Mouse (Mus musculus): ENCODE results near the gene Pde3b. TPM values are rescaled to one million over a fixed set of nuclear protein-coding genes. Genes with fewer than 3 reads are reported as not detected.

The Pde3b gene
- polyA plus RNA-seq, 1 experiment from 2014 or later: 4.5 TPM

- no peak overlapping the region for H3K9ac ChIP-seq (replicated peaks; ENCODE audit: low read depth, low read length)
- no peaks in the 10 kb centered on the region for H3K4me1 ChIP-seq (replicated peaks; ENCODE audit: control insufficient read depth, insufficient read depth, low read length)
- no peak overlapping the region for H3K4me3 ChIP-seq (replicated peaks; ENCODE audit: low read length)
- peak; percentile 52; the same call in 1 of the 2 replicates for ATAC-seq
- H3K9me3 ChIP-seq (ENCODE audit: control insufficient read depth, low read length): no peaks in the 10 kb centered on the region
- WGBS: 1% methylated on average over 4 of the region's 4 CpGs
- no peaks in the 10 kb centered on the region for H3K36me3 ChIP-seq (ENCODE audit: control insufficient read depth, insufficient read depth)
- no peak overlapping the region for H3K4me2 ChIP-seq (ENCODE audit: low read length)
- no peaks in the 10 kb centered on the region for H3K27me3 ChIP-seq (replicated peaks; ENCODE audit: control insufficient read depth, insufficient read depth, low read length)
- no peak overlapping the region for H3K27ac ChIP-seq (ENCODE audit: low read length)
Observed at GRCm38 (mm10) chr7:114580426-114580825, 165.3 kb downstream of the Pde3b start.

GRCm38 (mm10) chr7:114581200-114581599 is 166.1 kb downstream of the Pde3b start:
- H3K27ac ChIP-seq (ENCODE audit: low read length): no peak overlapping the region
- no peaks in the 10 kb centered on the region for H3K36me3 ChIP-seq (ENCODE audit: control insufficient read depth, insufficient read depth)
- no peaks in the 10 kb centered on the region for H3K4me1 ChIP-seq (replicated peaks; ENCODE audit: control insufficient read depth, insufficient read depth, low read length)
- no peaks in the 10 kb centered on the region for H3K9me3 ChIP-seq (ENCODE audit: control insufficient read depth, low read length)
- no peak for ATAC-seq
- H3K27me3 ChIP-seq (replicated peaks; ENCODE audit: control insufficient read depth, insufficient read depth, low read length): no peaks in the 10 kb centered on the region
- H3K4me2 ChIP-seq (ENCODE audit: low read length): no peak overlapping the region
- 88% methylated on average over 5 of the region's 5 CpGs for WGBS
- no peak overlapping the region for H3K9ac ChIP-seq (replicated peaks; ENCODE audit: low read depth, low read length)
- no peak overlapping the region for H3K4me3 ChIP-seq (replicated peaks; ENCODE audit: low read length)

- Histone ChIP-seq H3K9me3 (ENCODE audit: control insufficient read depth, low read length) (no peaks in the 10 kb centered on the region), H3K4me3 (replicated peaks; ENCODE audit: low read length) (no peak overlapping the region), H3K4me2 (ENCODE audit: low read length) (no peak overlapping the region), H3K27me3 (replicated peaks; ENCODE audit: control insufficient read depth, insufficient read depth, low read length) (no peaks in the 10 kb centered on the region), H3K36me3 (ENCODE audit: control insufficient read depth, insufficient read depth) (no peaks in the 10 kb centered on the region), H3K4me1 (replicated peaks; ENCODE audit: control insufficient read depth, insufficient read depth, low read length) (no peaks in the 10 kb centered on the region), H3K27ac (ENCODE audit: low read length) (no peak overlapping the region), H3K9ac (replicated peaks; ENCODE audit: low read depth, low read length) (no peak overlapping the region)
- WGBS: 31% methylated on average over 2 of the region's 2 CpGs
- no peak for ATAC-seq
Observed at GRCm38 (mm10) chr7:114582441-114582840, 167.4 kb downstream of the Pde3b start.

Other genes with a start within 250 kb of the Pde3b start
- 93.0 and 107 TPM in 2 replicates for gene Copb1, start 160.6 kb upstream of the Pde3b start, polyA plus RNA-seq (2015; fragmentation: Nextera tagmentation; extraction: Ambion mirVana)
- gene Psma1, start 139.2 kb upstream of the Pde3b start, polyA plus RNA-seq (2015; fragmentation: Nextera tagmentation; extraction: Ambion mirVana): 394 and 400 TPM in 2 replicates
- gene Cyp2r1, start 147.7 kb downstream of the Pde3b start, polyA plus RNA-seq (2015; fragmentation: Nextera tagmentation; extraction: Ambion mirVana): 0.76 and 1.3 TPM in 2 replicates
- 1.2 and 1.5 TPM in 2 replicates for gene Calca, start 221.1 kb downstream of the Pde3b start, polyA plus RNA-seq (2015; fragmentation: Nextera tagmentation; extraction: Ambion mirVana)